Mouse (Mus musculus) heart, postnatal 10 days (tissue): ENCODE data around the gene Smok3b. TPM values are rescaled to one million over a fixed set of nuclear protein-coding genes. Genes with fewer than 3 reads are reported as not detected.
"Not testable (repeated sequence)": the region's sequence is repeated elsewhere in the genome, so short reads cannot be mapped to it uniquely, and the experiment has no call there.

Experiments used
- DNase-seq, 2 experiments: peaks; one replicate each; pipeline ENCODE4 v3.0.0; 2021
- intact Hi-C: fragments of 180-260 bp; cut with DNase I; formaldehyde crosslinking; loops from one replicate; pipeline ENCODE4 v1.15.1; 2025
- total RNA-seq, 2 experiments: library from RNA; stranded (reverse); gene quantifications; 2 replicates each; pipeline ENCODE4 v1.2.3; 2021

Smok3b gene
- not detected for total RNA-seq

GRCm38 (mm10) chr5:138020961-138021479 is at the start of gene Smok3b, which contains the start of gene Smok3a:
Gene Smok3b (plus strand): TSS chr5:138021429.
Gene Smok3a (plus strand): TSS chr5:138021261.
- DNase-seq, intact Hi-C loops: not testable (repeated sequence)

- DNase-seq = no peak
- intact Hi-C loops = loop anchor here (5.0 kb wide), 1 partner anchor 86 kb away; no protein-coding TSS in a partner anchor
These were observed 48.1 kb upstream of the Smok3b start for GRCm38 (mm10) chr5:137973161-137973560.

GRCm38 (mm10) chr5:137973738-137974137 is 47.5 kb upstream of the Smok3b start:
- intact Hi-C loops = loop anchor here (5.0 kb wide), 1 partner anchor 86 kb away; no protein-coding TSS in a partner anchor
- DNase-seq = peak in 1 of 2 experiments; percentile 13

- intact Hi-C loops = loop anchor here (5.0 kb wide), 1 partner anchor 87 kb away; no protein-coding TSS in a partner anchor
- DNase-seq = no peak
These were observed 46.5 kb upstream of the Smok3b start for GRCm38 (mm10) chr5:137974724-137975123.

GRCm38 (mm10) chr5:137975434-137975833 is 45.8 kb upstream of the Smok3b start:
- intact Hi-C loops = no loop called here
- no peak for DNase-seq

- no peak for DNase-seq
- intact Hi-C loops = no loop called here
These were observed 43.9 kb upstream of the Smok3b start for GRCm38 (mm10) chr5:137977291-137977690.

- intact Hi-C loops = no loop called here
These were observed 42.1 kb upstream of the Smok3b start for GRCm38 (mm10) chr5:137979081-137979480.

GRCm38 (mm10) chr5:137981300-137981699 is 39.9 kb upstream of the Smok3b start, which contains the start of gene Azgp1:
Gene Azgp1 (plus strand): TSS chr5:137981520.
- intact Hi-C loops = no loop called here
- DNase-seq = no peak

More at GRCm38 (mm10) chr5:137979081-137979480, 42.1 kb upstream of the Smok3b start:
- no peak for DNase-seq

GRCm38 (mm10) chr5:137986351-137986750 is 34.9 kb upstream of the Smok3b start:
- DNase-seq = no peak
- intact Hi-C loops = no loop called here

- DNase-seq = no peak
- intact Hi-C loops = no loop called here
These were observed 11.8 kb upstream of the Smok3b start for GRCm38 (mm10) chr5:138009437-138009836.

- intact Hi-C loops = no loop called here
- DNase-seq = no peak
These were observed 8.8 kb upstream of the Smok3b start for GRCm38 (mm10) chr5:138012382-138012781.

GRCm38 (mm10) chr5:138016530-138016929 is 4.7 kb upstream of the Smok3b start:
- intact Hi-C loops = no loop called here
- DNase-seq = no peak

GRCm38 (mm10) chr5:138016997-138017396 is 4.2 kb upstream of the Smok3b start:
- intact Hi-C loops = no loop called here
- no peak for DNase-seq

GRCm38 (mm10) chr5:138019577-138019976 is 1.7 kb upstream of the Smok3b start:
- DNase-seq, intact Hi-C loops: not testable (repeated sequence)

GRCm38 (mm10) chr5:138052894-138053293 is 31.7 kb downstream of the Smok3b start, which contains the start of gene Smok3c:
Gene Smok3c (plus strand): TSS chr5:138053194.
- intact Hi-C loops, DNase-seq: not testable (repeated sequence)

GRCm38 (mm10) chr5:138073803-138074202 is 52.6 kb downstream of the Smok3b start:
- intact Hi-C loops = no loop called here
- no peak for DNase-seq

GRCm38 (mm10) chr5:138075684-138076083 is 54.5 kb downstream of the Smok3b start:
- intact Hi-C loops = no loop called here
- no peak for DNase-seq

GRCm38 (mm10) chr5:138076148-138076547 is 54.9 kb downstream of the Smok3b start:
- DNase-seq = no peak
- intact Hi-C loops = no loop called here

- intact Hi-C loops = no loop called here
- no peak for DNase-seq
These were observed 59.2 kb downstream of the Smok3b start for GRCm38 (mm10) chr5:138080456-138080855.

GRCm38 (mm10) chr5:138081446-138081845 is 60.2 kb downstream of the Smok3b start:
- intact Hi-C loops = no loop called here
- DNase-seq = no peak

- intact Hi-C loops = no loop called here
- no peak for DNase-seq
These were observed 62.2 kb downstream of the Smok3b start for GRCm38 (mm10) chr5:138083318-138083900.

- DNase-seq = no peak
- intact Hi-C loops = loop anchor here (2.0 kb wide), 1 partner anchor 33 kb away; the partner anchor contains the start of gene Zscan21
These were observed 62.7 kb downstream of the Smok3b start for GRCm38 (mm10) chr5:138083936-138084335.
